Mouse (Mus musculus) hindbrain, embryonic 11.5 days (tissue): ENCODE data around the gene Tspan9. TPM values are rescaled to one million over a fixed set of nuclear protein-coding genes. Genes with fewer than 3 reads are reported as not detected.

Experiments used
- ATAC-seq: fragments of 200-750 bp; cut with Nextera tagmentation; 2 replicates; pipeline ENCODE4 v1.8.0; 2017; ENCODE audit warnings: mild to moderate bottlenecking, moderate TSS enrichment, moderate library complexity; ENCODE audit not compliant: low FRiP score
- DNase-seq: peaks from one replicate; pipeline ENCODE4 v3.0.0-alpha.2; 2015; ENCODE audit warnings: low spot score
- H3K27ac ChIP-seq: fragments of 300-500 bp; sonication (generic); 2 replicates; pipeline ENCODE4 v1.5.1; 2014; ENCODE audit warnings: mild to moderate bottlenecking, low read depth, low read length
- H3K27me3 ChIP-seq: fragments of 300-500 bp; sonication (generic); 2 replicates; pipeline ENCODE4 v1.6.1; 2014; ENCODE audit warnings: mild to moderate bottlenecking, low read length, moderate library complexity, mixed read lengths; ENCODE audit not compliant: control insufficient read depth, insufficient read depth
- H3K36me3 ChIP-seq: fragments of 300-500 bp; sonication (generic); 2 replicates; pipeline ENCODE4 v1.6.1; 2014; ENCODE audit warnings: mild to moderate bottlenecking, low read length, moderate library complexity, mixed read lengths; ENCODE audit not compliant: control insufficient read depth, insufficient read depth
- H3K4me1 ChIP-seq: fragments of 300-500 bp; sonication (generic); replicated peaks from 2 replicates; pipeline ENCODE4 v1.6.1; 2014; ENCODE audit warnings: low read length, mixed read lengths; ENCODE audit not compliant: control insufficient read depth, insufficient read depth
- H3K4me2 ChIP-seq: fragments of 300-500 bp; sonication (generic); replicated peaks from 2 replicates; pipeline ENCODE4 v1.6.1; 2014; ENCODE audit warnings: mild to moderate bottlenecking, low read depth, low read length
- H3K4me3 ChIP-seq: fragments of 300-500 bp; sonication (generic); 2 replicates; pipeline ENCODE4 v1.5.1; 2014; ENCODE audit warnings: low read depth, low read length
- H3K9ac ChIP-seq: fragments of 300-500 bp; sonication (generic); 2 replicates; pipeline ENCODE4 v1.6.1; 2014; ENCODE audit warnings: low read depth, low read length
- H3K9me3 ChIP-seq: fragments of 300-500 bp; sonication (generic); 2 replicates; pipeline ENCODE4 v1.6.1; 2016; ENCODE audit warnings: low read length; ENCODE audit not compliant: control insufficient read depth
- WGBS: fragments of 180-500 bp; shearing (Covaris S2); extraction: QIAGEN DNeasy Blood & Tissue Kit; methylation state at CpG from one replicate; pipeline ENCODE4 v1.1.7; 2014; 5-methylcytosine and 5-hydroxymethylcytosine counted together
- polyA plus RNA-seq: library from polyadenylated mRNA; unstranded; fragments of >200 nt; fragmentation: Nextera tagmentation; extraction: Ambion mirVana; gene quantifications from 2 replicates; pipeline ENCODE4 v1.2.1, GENCODE M21; 2014

Gene Tspan9
- polyA plus RNA-seq, 1 experiment from 2014 or later: 46.2 TPM

DNA sequence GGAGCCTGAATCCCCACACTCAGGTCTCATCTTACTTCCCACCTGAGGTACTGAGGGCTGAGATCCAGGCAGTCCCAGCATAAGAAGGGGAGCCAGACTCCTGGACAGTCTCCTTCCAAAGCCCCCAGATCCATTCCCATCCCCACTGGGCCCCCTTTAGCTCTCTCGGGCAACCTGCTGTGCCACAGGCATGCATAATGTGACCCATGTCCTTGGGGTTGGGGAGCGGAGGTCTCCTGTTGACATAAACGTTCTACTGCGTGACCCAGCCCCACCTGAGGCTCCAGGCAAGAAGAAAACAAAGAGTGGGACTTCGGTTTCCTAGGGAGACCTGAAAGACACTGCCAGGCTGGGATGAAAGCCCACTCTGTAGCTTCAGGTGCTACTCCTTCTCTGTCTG is 172.5 kb downstream of the Tspan9 start:
- Histone ChIP-seq H3K4me1 (peaks cover 8% of the 10 kb centered on the region; the same call in 1 of the 2 replicates), H3K27me3 (no peaks in the 10 kb centered on the region; the same call in 1 of the 2 replicates), H3K27ac (no peak overlapping the region), H3K9ac (no peak overlapping the region), H3K9me3 (no peaks in the 10 kb centered on the region), H3K4me2 (no peak overlapping the region), H3K36me3 (no peaks in the 10 kb centered on the region), H3K4me3 (no peak overlapping the region)
- DNase-seq (no peak), ATAC-seq (no peak)
- WGBS: 41% methylated on average over 5 of the region's 5 CpGs

DNA sequence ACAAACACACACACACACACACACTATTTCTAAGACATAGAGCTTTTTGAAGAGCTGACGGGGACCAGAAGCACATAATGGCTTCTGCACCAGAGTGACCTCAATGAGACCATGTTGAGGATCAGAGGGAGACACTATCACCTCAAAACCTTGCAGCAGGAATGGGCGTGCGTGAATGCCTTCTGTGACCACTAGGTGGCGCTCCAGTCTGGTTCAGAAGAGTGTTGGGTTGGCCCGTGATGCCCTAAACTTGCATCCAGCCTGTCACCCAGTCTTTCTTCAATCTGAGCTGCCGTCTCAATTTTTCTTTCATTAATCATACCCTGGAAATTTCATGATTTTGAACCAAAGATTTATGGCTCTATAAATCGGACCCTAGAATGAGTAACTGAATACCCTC is 173.3 kb downstream of the Tspan9 start:
- Histone ChIP-seq H3K4me1 (peaks cover 8% of the 10 kb centered on the region; the same call in 1 of the 2 replicates), H3K4me2 (no peak overlapping the region), H3K27ac (no peak overlapping the region), H3K4me3 (no peak overlapping the region), H3K27me3 (no peaks in the 10 kb centered on the region; the same call in 1 of the 2 replicates), H3K9me3 (no peaks in the 10 kb centered on the region), H3K36me3 (no peaks in the 10 kb centered on the region), H3K9ac (no peak overlapping the region)
- ATAC-seq (0 out of 2 replicates have a peak, but pooled peaks have one; percentile 43), DNase-seq (peak; percentile 90)
- WGBS: 12% methylated on average over 7 of the region's 7 CpGs

DNA sequence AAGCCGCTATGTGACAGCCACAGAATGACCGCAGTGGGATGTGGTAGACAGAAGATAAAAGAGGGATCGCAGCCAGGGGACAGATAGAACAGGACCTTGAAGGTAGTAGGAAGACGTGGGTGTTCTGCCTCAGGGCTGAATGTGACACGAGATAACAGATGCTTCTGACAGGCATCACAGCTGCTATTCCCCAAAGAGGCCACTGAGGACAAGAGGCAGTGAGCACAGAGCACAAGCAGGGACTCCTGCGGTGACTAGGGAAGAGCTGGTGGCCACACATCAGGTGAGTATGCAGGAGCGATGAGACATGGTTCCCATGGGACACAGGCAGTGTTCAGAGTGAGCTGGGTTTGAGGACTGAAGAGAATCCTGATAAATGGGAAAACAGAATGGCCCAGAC is 173.7 kb downstream of the Tspan9 start:
- H3K36me3 ChIP-seq: no peaks in the 10 kb centered on the region
- no peak overlapping the region for H3K4me3 ChIP-seq
- 69% methylated on average over 7 of the region's 7 CpGs for WGBS
- no peak overlapping the region for H3K9ac ChIP-seq
- DNase-seq: no peak
- no peak overlapping the region for H3K4me2 ChIP-seq
- no peaks in the 10 kb centered on the region for H3K9me3 ChIP-seq
- H3K27me3 ChIP-seq: no peaks in the 10 kb centered on the region; the same call in 1 of the 2 replicates
- no peak overlapping the region for H3K27ac ChIP-seq
- H3K4me1 ChIP-seq: peaks cover 8% of the 10 kb centered on the region; the same call in 1 of the 2 replicates
- no peak for ATAC-seq

GRCm38 (mm10) chr6:127965497-127965896 is 177.9 kb downstream of the Tspan9 start:
- no peak overlapping the region for H3K4me3 ChIP-seq
- 46% methylated on average over 8 of the region's 8 CpGs for WGBS
- H3K36me3 ChIP-seq: no peaks in the 10 kb centered on the region
- no peaks in the 10 kb centered on the region for H3K9me3 ChIP-seq
- H3K4me2 ChIP-seq: no peak overlapping the region
- H3K4me1 ChIP-seq: no peaks in the 10 kb centered on the region
- no peaks in the 10 kb centered on the region for H3K27me3 ChIP-seq
- no peak overlapping the region for H3K27ac ChIP-seq
- peak; percentile 16; the same call in 1 of the 2 replicates for ATAC-seq
- H3K9ac ChIP-seq: no peak overlapping the region
- DNase-seq: peak; percentile 55

DNA sequence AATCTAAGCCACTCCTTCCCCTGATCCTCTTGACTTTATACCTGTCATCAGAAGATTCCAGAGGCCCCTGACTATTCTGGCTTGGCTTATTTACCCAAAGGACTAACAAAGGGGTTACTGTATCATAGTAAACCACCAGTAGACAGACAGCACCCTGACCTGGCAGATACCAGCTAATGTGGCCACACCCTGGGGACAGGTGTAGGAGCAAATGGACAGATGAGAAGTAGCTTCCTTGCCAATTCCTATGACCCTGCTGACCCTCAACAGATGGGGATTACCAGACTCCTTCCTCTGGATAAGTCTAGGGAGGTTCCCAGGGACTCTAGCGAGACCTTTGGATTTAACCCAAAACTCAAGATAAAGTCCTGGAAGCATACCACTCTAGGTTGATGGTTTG is 183.2 kb downstream of the Tspan9 start:
- DNase-seq (no peak), ATAC-seq (no peak)
- Histone ChIP-seq H3K36me3 (no peaks in the 10 kb centered on the region), H3K4me2 (no peak overlapping the region), H3K9ac (no peak overlapping the region), H3K27ac (no peak overlapping the region), H3K4me3 (no peak overlapping the region), H3K27me3 (no peaks in the 10 kb centered on the region), H3K9me3 (no peaks in the 10 kb centered on the region), H3K4me1 (no peaks in the 10 kb centered on the region)
- WGBS: 95% methylated on average over 1 of the region's 1 CpGs

- Histone ChIP-seq H3K27ac (no peak overlapping the region), H3K27me3 (no peaks in the 10 kb centered on the region), H3K36me3 (no peaks in the 10 kb centered on the region), H3K4me2 (no peak overlapping the region), H3K4me1 (no peaks in the 10 kb centered on the region), H3K9me3 (no peaks in the 10 kb centered on the region), H3K4me3 (no peak overlapping the region), H3K9ac (no peak overlapping the region)
- 86% methylated on average over 5 of the region's 5 CpGs for WGBS
- DNase-seq (no peak), ATAC-seq (no peak)
These were observed 187.2 kb downstream of the Tspan9 start for GRCm38 (mm10) chr6:127956172-127956571.

DNA sequence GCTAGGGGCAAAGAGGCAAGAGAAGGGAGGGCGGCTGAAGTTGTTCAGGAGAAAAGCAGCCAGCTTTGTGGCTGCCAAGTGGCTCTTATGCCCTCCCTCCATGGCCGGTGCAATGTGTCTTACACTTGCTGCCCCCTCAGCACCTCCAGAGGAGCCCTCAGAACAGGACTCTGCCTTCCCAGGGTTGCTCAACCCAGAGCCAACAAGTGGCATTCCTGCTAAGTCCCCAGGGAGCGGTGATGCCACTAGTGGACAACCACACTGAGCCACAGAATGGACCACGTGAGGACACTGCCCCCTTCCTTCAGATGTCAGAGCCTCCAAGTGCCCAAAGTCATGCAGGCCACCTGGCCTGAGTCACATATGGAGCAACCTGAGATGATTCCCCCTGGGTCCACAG is 190.3 kb downstream of the Tspan9 start:
- ATAC-seq: 0 out of 2 replicates have a peak, but pooled peaks have one; percentile 30
- H3K9ac ChIP-seq: no peak overlapping the region
- no peaks in the 10 kb centered on the region for H3K9me3 ChIP-seq
- 82% methylated on average over 4 of the region's 4 CpGs for WGBS
- no peak for DNase-seq
- no peaks in the 10 kb centered on the region for H3K36me3 ChIP-seq
- no peaks in the 10 kb centered on the region for H3K4me1 ChIP-seq
- H3K4me2 ChIP-seq: no peak overlapping the region
- H3K27me3 ChIP-seq: no peaks in the 10 kb centered on the region
- no peak overlapping the region for H3K27ac ChIP-seq
- H3K4me3 ChIP-seq: no peak overlapping the region

DNA sequence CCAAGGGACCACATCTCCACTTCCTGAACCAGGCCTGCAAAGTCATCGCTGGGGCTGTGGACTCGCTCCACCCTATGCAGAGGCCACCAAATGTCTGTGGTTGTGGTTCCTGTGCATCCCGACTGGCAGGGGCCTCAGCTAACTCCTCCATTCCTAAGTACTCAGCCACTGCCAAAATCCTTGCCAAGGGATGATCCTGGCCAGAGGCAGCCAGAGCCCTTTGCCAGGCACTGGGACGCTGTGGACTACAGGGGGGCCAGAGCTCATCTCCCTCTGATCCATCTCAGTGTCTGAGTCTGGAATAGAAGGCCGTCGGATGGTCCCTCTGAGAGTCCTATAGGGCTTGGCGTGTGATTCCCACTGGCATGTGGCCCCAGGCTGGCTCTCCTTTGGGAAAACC is 193.5 kb downstream of the Tspan9 start:
- no peaks in the 10 kb centered on the region for H3K4me1 ChIP-seq
- no peaks in the 10 kb centered on the region for H3K27me3 ChIP-seq
- no peak overlapping the region for H3K27ac ChIP-seq
- no peak overlapping the region for H3K4me2 ChIP-seq
- H3K9me3 ChIP-seq: no peaks in the 10 kb centered on the region
- ATAC-seq (no peak), DNase-seq (no peak)
- no peaks in the 10 kb centered on the region for H3K36me3 ChIP-seq
- H3K9ac ChIP-seq: no peak overlapping the region
- WGBS: 86% methylated on average over 7 of the region's 7 CpGs
- H3K4me3 ChIP-seq: no peak overlapping the region

GRCm38 (mm10) chr6:127948656-127949055 is 194.7 kb downstream of the Tspan9 start:
- no peak for ATAC-seq
- H3K36me3 ChIP-seq: no peaks in the 10 kb centered on the region
- no peak overlapping the region for H3K27ac ChIP-seq
- H3K27me3 ChIP-seq: no peaks in the 10 kb centered on the region
- no peak for DNase-seq
- H3K9me3 ChIP-seq: no peaks in the 10 kb centered on the region
- no peak overlapping the region for H3K9ac ChIP-seq
- H3K4me3 ChIP-seq: no peak overlapping the region
- WGBS: 93% methylated on average over 9 of the region's 9 CpGs
- H3K4me1 ChIP-seq: no peaks in the 10 kb centered on the region
- no peak overlapping the region for H3K4me2 ChIP-seq
